Mouse (Mus musculus): ENCODE results near the gene Spib. TPM values are rescaled to one million over a fixed set of nuclear protein-coding genes. Genes with fewer than 3 reads are reported as not detected.

The Spib gene
- total RNA-seq (2014; fragmentation: Nextera tagmentation) = 0.67 and 4.7 TPM in 2 replicates
- total RNA-seq (2017) = not detected in 2 replicates

- ATAC-seq (replicated peaks; ENCODE audit: low FRiP score, low TSS enrichment, poor library complexity, severe bottlenecking) = no peak
Observed at GRCm38 (mm10) chr7:44531946-44532732, at the start of gene Spib. TSS of gene Spib (minus strand) at chr7:44532071.

GRCm38 (mm10) chr7:44581637-44582036 is 49.8 kb upstream of the Spib start:
- ATAC-seq (replicated peaks; ENCODE audit: low FRiP score, low TSS enrichment, poor library complexity, severe bottlenecking) = no peak

GRCm38 (mm10) chr7:44576333-44576844 is 44.5 kb upstream of the Spib start:
- 0 out of 2 replicates have a peak, but pooled peaks have one; percentile 44 for ATAC-seq (replicated peaks; ENCODE audit: low FRiP score, low TSS enrichment, poor library complexity, severe bottlenecking)

GRCm38 (mm10) chr7:44572956-44573484 is 41.1 kb upstream of the Spib start:
- no peak for ATAC-seq (replicated peaks; ENCODE audit: low FRiP score, low TSS enrichment, poor library complexity, severe bottlenecking)

- ATAC-seq (replicated peaks; ENCODE audit: low FRiP score, low TSS enrichment, poor library complexity, severe bottlenecking) = 0 out of 2 replicates have a peak, but pooled peaks have one; percentile 50
Observed at GRCm38 (mm10) chr7:44572213-44572701, 40.4 kb upstream of the Spib start, which contains the start of gene Napsa. TSS of gene Napsa (plus strand) at chr7:44572380.

GRCm38 (mm10) chr7:44571811-44572210 is 39.9 kb upstream of the Spib start:
- no peak for ATAC-seq (replicated peaks; ENCODE audit: low FRiP score, low TSS enrichment, poor library complexity, severe bottlenecking)

GRCm38 (mm10) chr7:44570989-44571388 is 39.1 kb upstream of the Spib start:
- no peak for ATAC-seq (replicated peaks; ENCODE audit: low FRiP score, low TSS enrichment, poor library complexity, severe bottlenecking)

- ATAC-seq (replicated peaks; ENCODE audit: low FRiP score, low TSS enrichment, poor library complexity, severe bottlenecking) = no peak
Observed at GRCm38 (mm10) chr7:44568803-44569202, 36.9 kb upstream of the Spib start.

- ATAC-seq (replicated peaks; ENCODE audit: low FRiP score, low TSS enrichment, poor library complexity, severe bottlenecking) = no peak
Observed at GRCm38 (mm10) chr7:44565414-44565813, 33.5 kb upstream of the Spib start.

GRCm38 (mm10) chr7:44564486-44564885 is 32.6 kb upstream of the Spib start:
- ATAC-seq (replicated peaks; ENCODE audit: low FRiP score, low TSS enrichment, poor library complexity, severe bottlenecking) = no peak

- no peak for ATAC-seq (replicated peaks; ENCODE audit: low FRiP score, low TSS enrichment, poor library complexity, severe bottlenecking)
Observed at GRCm38 (mm10) chr7:44563284-44563683, 31.4 kb upstream of the Spib start.

GRCm38 (mm10) chr7:44560435-44561400 is 28.8 kb upstream of the Spib start:
- peak; percentile 78 for ATAC-seq (replicated peaks; ENCODE audit: low FRiP score, low TSS enrichment, poor library complexity, severe bottlenecking)

- ATAC-seq (replicated peaks; ENCODE audit: low FRiP score, low TSS enrichment, poor library complexity, severe bottlenecking) = no peak
Observed at GRCm38 (mm10) chr7:44557629-44558028, 25.8 kb upstream of the Spib start.

- ATAC-seq (replicated peaks; ENCODE audit: low FRiP score, low TSS enrichment, poor library complexity, severe bottlenecking) = peak; percentile 79
Observed at GRCm38 (mm10) chr7:44553826-44554225, 22.0 kb upstream of the Spib start, which contains the start of gene Nr1h2. TSS of gene Nr1h2 (minus strand) at chr7:44553951.

- ATAC-seq (replicated peaks; ENCODE audit: low FRiP score, low TSS enrichment, poor library complexity, severe bottlenecking) = peak; percentile 60
Observed at GRCm38 (mm10) chr7:44553196-44553764, 21.4 kb upstream of the Spib start.

- no peak for ATAC-seq (replicated peaks; ENCODE audit: low FRiP score, low TSS enrichment, poor library complexity, severe bottlenecking)
Observed at GRCm38 (mm10) chr7:44552141-44552908, 20.5 kb upstream of the Spib start.

- no peak for ATAC-seq (replicated peaks; ENCODE audit: low FRiP score, low TSS enrichment, poor library complexity, severe bottlenecking)
Observed at GRCm38 (mm10) chr7:44551731-44552130, 19.9 kb upstream of the Spib start.

GRCm38 (mm10) chr7:44551301-44551700 is 19.4 kb upstream of the Spib start:
- no peak for ATAC-seq (replicated peaks; ENCODE audit: low FRiP score, low TSS enrichment, poor library complexity, severe bottlenecking)

- no peak for ATAC-seq (replicated peaks; ENCODE audit: low FRiP score, low TSS enrichment, poor library complexity, severe bottlenecking)
Observed at GRCm38 (mm10) chr7:44550409-44550678, 18.5 kb upstream of the Spib start.

Measured in megakaryocyte-erythroid progenitor cell, adult 5-6 weeks (primary cell).